Mouse (Mus musculus) myocyte (in vitro differentiated cells): ENCODE data around the gene Atp13a1. TPM values are rescaled to one million over a fixed set of nuclear protein-coding genes. Genes with fewer than 3 reads are reported as not detected.
A peak's percentile ranks its signal among the peaks of the same experiment; 100 is the strongest.

Experiments used
- H3K27me3 ChIP-seq: one replicate; pipeline ENCODE4 v1.6.1; 2011; ENCODE audit not compliant: control insufficient read depth, insufficient read depth, insufficient read length
- H3K36me3 ChIP-seq: one replicate; pipeline ENCODE4 v1.6.1; 2011; ENCODE audit not compliant: control insufficient read depth, insufficient read depth
- H3K4me2 ChIP-seq: one replicate; pipeline ENCODE4 v1.6.1; 2011; ENCODE audit warnings: low read depth, control low read depth
- H3K4me3 ChIP-seq: one replicate; pipeline ENCODE4 v1.5.1; 2011; ENCODE audit warnings: mild to moderate bottlenecking, control low read depth, moderate library complexity
- H3K79me2 ChIP-seq: one replicate; pipeline ENCODE4 v1.6.1; 2011; ENCODE audit not compliant: control insufficient read depth, insufficient read depth
- H3ac ChIP-seq: one replicate; pipeline ENCODE4 v1.6.1; 2011; ENCODE audit not compliant: control insufficient read depth, insufficient read length
- CEBPB ChIP-seq: IDR thresholded peaks from 2 replicates; pipeline ENCODE4 v1.6.1; 2011; ENCODE audit warnings: mild to moderate bottlenecking, moderate library complexity; ENCODE audit not compliant: poor library complexity, insufficient read depth, severe bottlenecking
- E2F4 ChIP-seq: IDR thresholded peaks from one replicate; pipeline ENCODE4 v1.6.1; 2011; ENCODE audit warnings: mild to moderate bottlenecking, control low read depth, moderate library complexity; ENCODE audit not compliant: insufficient read depth
- MAX ChIP-seq: IDR thresholded peaks from one replicate; pipeline ENCODE4 v1.6.1; 2011; ENCODE audit warnings: low read depth, mild to moderate bottlenecking, control low read depth
- MYOD1 ChIP-seq, 3 experiments: IDR thresholded peaks; one replicate each; pipeline ENCODE4 v1.6.1; 2011; ENCODE audit warnings: control low read depth in 2 of 3, low read depth in 2 of 3, mild to moderate bottlenecking in 2 of 3, moderate library complexity in 1 of 3; ENCODE audit not compliant: insufficient read length in 2 of 3, control insufficient read depth in 1 of 3
- MYOG ChIP-seq, 3 experiments: IDR thresholded peaks; one replicate each; pipeline ENCODE4 v1.6.1; 2011; ENCODE audit warnings: control low read depth in 2 of 3, low read depth in 2 of 3, mild to moderate bottlenecking in 2 of 3; ENCODE audit not compliant: insufficient read length in 2 of 3, control insufficient read depth in 1 of 3, insufficient read depth in 1 of 3
- POLR2A ChIP-seq: IDR thresholded peaks from one replicate; pipeline ENCODE4 v1.6.1; 2011; ENCODE audit warnings: low read depth, mild to moderate bottlenecking, control low read depth, moderate library complexity; ENCODE audit not compliant: insufficient read length
- POLR2AphosphoS2 ChIP-seq: IDR thresholded peaks from one replicate; pipeline ENCODE4 v1.6.1; 2011; ENCODE audit warnings: low read depth, control low read depth; ENCODE audit not compliant: insufficient read length
- REST ChIP-seq: IDR thresholded peaks from one replicate; pipeline ENCODE4 v1.6.1; 2011; ENCODE audit warnings: mild to moderate bottlenecking, control low read depth, moderate library complexity; ENCODE audit not compliant: insufficient read depth, insufficient read length
- SRF ChIP-seq: IDR thresholded peaks from one replicate; pipeline ENCODE4 v1.6.1; 2011; ENCODE audit warnings: low read depth; ENCODE audit not compliant: control insufficient read depth, insufficient read length
- TCF12 ChIP-seq: IDR thresholded peaks from one replicate; pipeline ENCODE4 v1.6.1; 2011; ENCODE audit warnings: mild to moderate bottlenecking, control low read depth; ENCODE audit not compliant: poor library complexity, insufficient read depth, severe bottlenecking
- TCF3 ChIP-seq: IDR thresholded peaks from one replicate; pipeline ENCODE4 v1.6.1; 2011; ENCODE audit warnings: low read depth, control low read depth; ENCODE audit not compliant: insufficient read length
- USF1 ChIP-seq: IDR thresholded peaks from one replicate; pipeline ENCODE4 v1.6.1; 2011; ENCODE audit warnings: low read depth, mild to moderate bottlenecking, control low read depth, moderate library complexity
- polyA plus RNA-seq: library from polyadenylated mRNA; unstranded; fragments of >200 nt; fragmentation: generic; extraction: Trizol; gene quantifications from one replicate; pipeline ENCODE4 v1.2.1, GENCODE M21; 2012; ENCODE audit warnings: missing spikeins

The Atp13a1 gene
- polyA plus RNA-seq, 1 experiment = 35.6 TPM

GRCm38 (mm10) chr8:69837057-69837682 lies 46.2 kb downstream of the Atp13a1 start:
- no peaks in the 10 kb centered on the region for H3K79me2 ChIP-seq
- no peak overlapping the region for H3ac ChIP-seq
- H3K27me3 ChIP-seq = no peaks in the 10 kb centered on the region
- no peaks in the 10 kb centered on the region for H3K36me3 ChIP-seq
- H3K4me3 ChIP-seq = no peak overlapping the region
- no peak overlapping the region for H3K4me2 ChIP-seq
- no peak for TF ChIP-seq POLR2A
- no peak for TF ChIP-seq POLR2AphosphoS2
- TF ChIP-seq USF1 = no peak
- no peak for TF ChIP-seq MYOG (IDR thresholded peaks at IDR 0.05; ENCODE audit: control insufficient read depth in 1 of 3, insufficient read depth in 1 of 3, insufficient read length in 2 of 3, low read depth in 2 of 3)
- no peak for TF ChIP-seq CEBPB
- TF ChIP-seq E2F4 = no peak
- TF ChIP-seq TCF3 = no peak
- TF ChIP-seq MYOD1 (IDR thresholded peaks at IDR 0.05; ENCODE audit: control insufficient read depth in 1 of 3, insufficient read length in 2 of 3, low read depth in 2 of 3) = no peak

- H3K36me3 ChIP-seq = no peaks in the 10 kb centered on the region
- H3ac ChIP-seq = no peak overlapping the region
- H3K4me3 ChIP-seq = no peak overlapping the region
- H3K27me3 ChIP-seq = no peaks in the 10 kb centered on the region
- TF ChIP-seq MYOD1 (IDR thresholded peaks at IDR 0.05; ENCODE audit: control insufficient read depth in 1 of 3, insufficient read length in 2 of 3, low read depth in 2 of 3) = no peak
- TF ChIP-seq E2F4 = no peak
- TF ChIP-seq POLR2AphosphoS2 = no peak
- TF ChIP-seq SRF = no peak
- no peak for TF ChIP-seq MYOG (IDR thresholded peaks at IDR 0.05; ENCODE audit: control insufficient read depth in 1 of 3, insufficient read depth in 1 of 3, insufficient read length in 2 of 3, low read depth in 2 of 3)
- no peak for TF ChIP-seq MAX
- no peak for TF ChIP-seq TCF3
- no peaks in the 10 kb centered on the region for H3K79me2 ChIP-seq
- no peak overlapping the region for H3K4me2 ChIP-seq
Observed at GRCm38 (mm10) chr8:69847167-69848065, 56.5 kb downstream of the Atp13a1 start.

GRCm38 (mm10) chr8:69848951-69849350 lies 58.0 kb downstream of the Atp13a1 start:
- H3K79me2 ChIP-seq = no peaks in the 10 kb centered on the region
- TF ChIP-seq CEBPB (no peak), TCF3 (no peak), MYOD1 (IDR thresholded peaks at IDR 0.05; ENCODE audit: control insufficient read depth in 1 of 3, insufficient read length in 2 of 3, low read depth in 2 of 3) (peak in 2 of 3 experiments; percentile 68 to 78), E2F4 (no peak), SRF (no peak), MAX (no peak), REST (no peak), TCF12 (peak; percentile 18), USF1 (no peak), POLR2A (peak; percentile 32), POLR2AphosphoS2 (no peak), MYOG (IDR thresholded peaks at IDR 0.05; ENCODE audit: control insufficient read depth in 1 of 3, insufficient read depth in 1 of 3, insufficient read length in 2 of 3, low read depth in 2 of 3) (peak in 2 of 3 experiments; percentile 64 to 88)
- H3K4me2 ChIP-seq = peak overlapping the region; percentile 49
- H3K4me3 ChIP-seq = no peak overlapping the region
- no peak overlapping the region for H3ac ChIP-seq
- no peaks in the 10 kb centered on the region for H3K27me3 ChIP-seq
- no peaks in the 10 kb centered on the region for H3K36me3 ChIP-seq

- H3K36me3 ChIP-seq = no peaks in the 10 kb centered on the region
- H3K4me2 ChIP-seq = no peak overlapping the region
- H3K27me3 ChIP-seq = no peaks in the 10 kb centered on the region
- H3K4me3 ChIP-seq = no peak overlapping the region
- H3K79me2 ChIP-seq = no peaks in the 10 kb centered on the region
- TF ChIP-seq USF1 (no peak), TCF3 (no peak)
- H3ac ChIP-seq = no peak overlapping the region
Observed at GRCm38 (mm10) chr8:69849899-69850298, 58.9 kb downstream of the Atp13a1 start.

- peak overlapping the region; percentile 48 for H3K4me2 ChIP-seq
- no peak overlapping the region for H3ac ChIP-seq
- H3K79me2 ChIP-seq = no peaks in the 10 kb centered on the region
- H3K36me3 ChIP-seq = no peaks in the 10 kb centered on the region
- H3K4me3 ChIP-seq = no peak overlapping the region
- no peaks in the 10 kb centered on the region for H3K27me3 ChIP-seq
- TF ChIP-seq USF1 (peak; percentile 19), TCF12 (no peak)
Observed at GRCm38 (mm10) chr8:69850926-69851506, 60.1 kb downstream of the Atp13a1 start.
